Mouse (Mus musculus) ovary, postnatal 36 days (tissue): ENCODE measurements around the gene Cnbd2.
"Not testable (repeated sequence)": the region's sequence is repeated elsewhere in the genome, so short reads cannot be mapped to it uniquely, and the experiment has no call there.

Source experiments
- DNase-seq: peaks from one replicate; pipeline ENCODE4 v3.0.0; 2022; ENCODE audit warnings: low spot score, mixed read lengths

Cnbd2 gene

GRCm38 (mm10) chr2:156392461-156393154, 80.5 kb downstream of the Cnbd2 start:
- DNase-seq, result peak; percentile 72

- no peak for DNase-seq
Measured at GRCm38 (mm10) chr2:156393155-156393828, 81.2 kb downstream of the Cnbd2 start.

- no peak for DNase-seq
Measured at GRCm38 (mm10) chr2:156394282-156394681, 82.2 kb downstream of the Cnbd2 start.

DNA sequence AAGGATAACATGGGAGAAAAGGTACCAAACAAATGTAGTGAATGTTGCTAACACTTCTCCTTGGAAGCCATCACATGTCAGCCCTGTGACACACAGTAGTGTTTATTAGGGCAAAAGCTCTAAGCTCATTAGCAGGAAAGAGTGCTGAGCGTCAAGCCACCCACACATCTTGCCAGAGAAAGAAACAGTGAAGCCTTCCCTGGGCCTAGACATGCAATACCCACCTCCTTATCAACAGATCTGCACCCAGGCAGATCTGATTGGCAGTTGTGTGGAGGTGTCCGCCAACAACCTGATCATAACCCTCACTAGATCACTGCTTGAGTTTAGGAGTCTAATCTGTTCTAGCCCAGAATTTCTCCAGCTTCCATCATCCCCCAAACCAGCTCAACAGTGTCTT, 84.0 kb downstream of the Cnbd2 start:
- DNase-seq, result no peak

DNA sequence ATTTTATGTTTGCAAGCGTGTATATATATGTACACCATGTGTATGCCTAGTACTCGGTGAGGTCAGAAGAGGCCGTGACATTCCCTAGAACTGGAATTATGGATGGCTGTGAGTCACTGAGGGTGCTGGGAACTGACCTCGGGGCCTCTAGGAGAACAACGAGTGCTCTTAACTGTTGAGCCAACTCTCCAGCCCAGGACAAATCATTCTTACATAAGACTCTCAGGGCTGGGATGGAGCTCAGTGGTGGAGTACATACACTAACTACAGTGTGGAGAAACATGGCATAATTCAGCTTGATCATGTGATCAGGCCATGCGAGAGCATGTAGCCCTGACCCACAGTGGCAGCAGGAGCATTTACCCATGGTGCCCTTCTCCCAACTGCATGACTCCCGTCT, 85.9 kb downstream of the Cnbd2 start:
- no peak for DNase-seq

- DNase-seq, result no peak
Measured at GRCm38 (mm10) chr2:156399485-156399884, 87.4 kb downstream of the Cnbd2 start.

DNA sequence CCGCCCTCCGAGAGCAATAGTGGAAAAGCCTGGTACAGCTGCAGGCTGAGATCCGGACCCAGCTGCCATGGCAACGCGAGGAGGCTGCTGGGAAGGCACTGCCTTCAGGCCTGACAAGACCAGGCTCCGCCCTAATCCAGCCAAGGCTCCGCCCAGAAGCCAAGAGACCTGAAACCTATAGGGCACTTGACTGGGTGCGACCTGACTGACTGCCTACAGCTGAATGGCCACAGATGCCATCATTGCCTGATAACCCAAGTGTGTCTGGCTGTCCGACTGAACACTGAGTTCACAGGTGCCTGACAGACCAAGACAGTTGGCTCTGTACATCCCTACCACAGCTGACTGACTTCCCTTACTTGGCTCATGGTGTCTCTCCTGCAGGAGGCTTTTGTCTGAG, 89.2 kb downstream of the Cnbd2 start:
- DNase-seq, result peak; percentile 32

DNA sequence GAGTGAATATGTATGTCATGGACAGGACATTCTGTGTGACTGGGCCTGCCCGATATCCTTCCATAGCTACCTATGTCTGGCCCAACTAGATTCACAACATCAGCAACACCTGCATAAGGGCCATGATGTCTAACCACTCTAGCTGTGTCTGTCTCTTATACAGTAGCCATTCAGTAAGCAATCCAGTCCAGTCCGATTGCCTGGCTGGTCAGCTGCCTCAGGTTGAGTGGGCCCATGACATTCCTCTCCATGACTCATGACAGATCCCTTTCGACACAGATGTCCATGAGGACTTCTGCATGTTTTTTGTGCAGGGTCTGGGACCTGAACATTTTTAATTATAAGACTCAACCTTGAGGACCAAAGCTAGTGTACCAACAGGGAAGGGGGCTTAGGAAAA, 89.9 kb downstream of the Cnbd2 start:
- DNase-seq, result no peak

DNA sequence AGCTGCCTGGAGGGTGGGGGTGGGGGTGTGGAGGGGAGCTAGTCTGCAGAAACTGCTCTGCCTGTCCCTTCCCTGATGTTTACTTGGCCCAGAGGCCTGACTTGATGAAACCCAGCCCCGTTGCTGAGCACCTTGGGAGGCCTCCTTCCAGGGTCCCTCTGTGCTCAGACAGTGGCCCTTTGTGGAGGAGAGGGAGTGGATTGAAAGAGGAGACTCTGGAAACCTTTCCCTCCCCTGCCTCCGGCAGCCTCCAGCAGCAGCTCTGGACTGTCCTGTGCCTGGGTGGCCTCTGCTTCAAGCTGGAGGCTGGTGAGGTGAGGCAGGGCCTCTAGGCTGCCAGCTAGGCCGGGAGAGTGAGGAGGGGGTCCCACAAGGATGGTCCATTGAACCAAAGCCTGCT, 94.9 kb downstream of the Cnbd2 start:
- DNase-seq, result no peak

GRCm38 (mm10) chr2:156408168-156408567, 96.1 kb downstream of the Cnbd2 start:
- DNase-seq, result no peak

- DNase-seq, result not testable (repeated sequence)
Measured at GRCm38 (mm10) chr2:156411348-156411747, 99.2 kb downstream of the Cnbd2 start.

DNA sequence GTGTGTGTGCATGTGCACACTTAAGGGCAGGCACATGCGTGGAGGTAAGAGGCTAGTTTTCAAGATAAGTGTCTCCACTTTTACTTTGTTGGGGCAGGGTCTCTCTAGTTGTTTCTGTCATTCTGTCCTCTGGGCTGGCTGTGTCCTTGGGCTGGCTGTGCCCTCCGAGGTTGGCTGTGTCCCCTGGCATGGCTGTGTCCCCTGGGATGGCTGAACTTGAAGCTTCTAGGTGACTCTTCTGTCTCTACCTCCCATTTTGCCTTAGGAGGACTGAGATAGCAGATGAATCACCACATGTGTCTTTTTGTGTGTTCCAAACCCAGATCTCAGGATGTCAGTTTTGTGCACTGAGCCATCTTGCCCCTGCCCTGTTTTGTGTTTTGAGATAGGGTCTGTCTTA, 102.9 kb downstream of the Cnbd2 start:
- DNase-seq, result no peak

DNA sequence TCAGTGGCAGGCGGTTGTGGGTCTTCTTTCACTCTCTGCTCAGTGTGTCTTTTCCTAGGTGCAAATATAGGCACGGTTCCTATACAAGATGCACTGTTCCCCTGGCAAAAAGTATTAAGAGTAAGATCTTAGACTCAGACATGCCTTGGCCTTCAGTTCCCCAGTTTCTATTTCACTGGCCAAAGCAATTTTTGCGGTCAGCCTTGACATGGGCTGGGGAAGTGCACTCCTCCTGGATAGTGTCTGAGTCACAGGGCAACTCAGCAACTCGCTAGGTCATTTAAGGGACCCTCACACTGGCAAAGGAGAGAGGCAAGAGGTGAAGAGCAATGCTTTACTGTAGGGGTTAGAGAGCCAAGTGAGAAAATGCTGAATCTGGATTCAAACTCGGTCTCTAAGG, 103.6 kb downstream of the Cnbd2 start:
- no peak for DNase-seq

DNA sequence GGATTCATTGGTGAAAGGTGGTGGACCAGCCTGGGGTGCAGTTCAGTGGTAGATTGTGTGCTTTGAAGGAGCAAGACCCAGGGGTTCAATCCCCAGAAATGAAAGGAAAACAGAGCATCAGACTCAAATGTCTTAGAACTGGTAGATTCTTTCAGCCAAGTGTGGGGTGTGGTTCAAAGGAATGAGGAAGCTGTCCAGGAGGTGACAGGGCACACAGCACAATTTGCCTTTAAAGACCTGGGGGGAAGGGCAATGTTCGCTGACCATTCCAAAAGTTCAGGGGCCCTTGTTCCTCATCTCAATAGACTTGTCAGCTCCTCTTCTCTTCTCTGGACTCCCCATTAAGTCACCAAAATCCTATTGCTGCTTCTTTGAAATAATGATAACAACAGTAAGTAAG, 105.1 kb downstream of the Cnbd2 start:
- DNase-seq, result no peak

DNA sequence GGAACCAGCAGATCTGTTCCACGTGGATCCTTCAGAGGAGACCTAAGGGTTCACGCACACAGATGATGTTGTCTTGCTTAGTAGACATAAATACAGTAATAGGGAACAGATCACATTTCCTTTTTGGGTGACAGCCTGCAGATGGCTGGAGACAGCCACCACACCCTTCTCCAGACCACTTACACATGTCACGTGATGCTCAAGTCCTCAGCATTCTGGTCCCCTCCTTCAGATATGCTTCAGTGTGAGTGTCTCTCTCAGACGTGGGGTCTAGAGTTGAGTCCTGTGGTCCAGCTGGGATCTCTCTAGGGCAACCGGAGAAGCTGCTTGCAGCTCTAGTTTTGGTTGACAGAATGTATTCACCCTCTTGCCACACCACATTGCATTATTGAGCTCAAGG, 106.4 kb downstream of the Cnbd2 start:
- no peak for DNase-seq

GRCm38 (mm10) chr2:156420327-156420693, 108.2 kb downstream of the Cnbd2 start:
- DNase-seq, result peak; percentile 27

DNA sequence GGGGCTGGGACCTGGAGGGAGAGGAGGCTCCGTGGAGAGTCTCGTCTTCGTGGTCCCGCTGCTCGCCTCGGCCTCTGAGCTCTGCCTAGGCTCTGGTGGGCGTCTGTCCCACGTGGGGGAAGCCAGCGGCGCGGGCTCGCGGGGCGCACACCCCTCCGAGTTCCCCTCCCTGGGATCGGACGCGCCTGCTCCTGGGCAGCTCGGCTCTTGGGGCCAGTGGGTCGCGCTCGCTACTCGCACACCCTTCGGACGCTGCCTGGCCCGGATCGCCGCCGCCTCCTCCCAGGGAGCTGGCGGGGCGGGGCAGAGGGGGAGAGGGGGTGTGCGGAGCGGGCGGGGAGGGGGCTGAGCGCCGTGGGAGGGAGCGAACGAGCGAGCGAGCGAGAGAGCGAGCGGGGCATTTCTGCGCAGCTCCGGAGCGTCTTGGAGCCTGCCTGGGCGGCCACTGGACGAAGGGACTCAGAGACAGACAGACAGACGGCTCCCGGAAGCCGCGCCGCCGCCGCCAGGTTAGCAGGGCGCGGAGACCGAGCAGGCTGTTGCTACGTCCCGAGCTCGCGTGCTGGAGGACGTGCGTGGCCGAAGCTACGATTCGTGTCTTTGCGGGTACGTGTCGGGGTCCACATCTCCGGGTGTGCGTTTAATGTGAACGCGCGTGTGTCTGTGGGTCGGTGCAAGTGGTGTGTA, 108.7 kb downstream of the Cnbd2 start, which contains the start of gene Epb41l1:
TSS of gene Epb41l1 (plus strand) at position 216 of the 687 bp plus-strand sequence.
- DNase-seq, result peak; percentile 76

GRCm38 (mm10) chr2:156421381-156422110, 109.4 kb downstream of the Cnbd2 start:
- peak; percentile 36 for DNase-seq

- peak; percentile 44 for DNase-seq
Measured at GRCm38 (mm10) chr2:156422631-156423030, 110.5 kb downstream of the Cnbd2 start.

DNA sequence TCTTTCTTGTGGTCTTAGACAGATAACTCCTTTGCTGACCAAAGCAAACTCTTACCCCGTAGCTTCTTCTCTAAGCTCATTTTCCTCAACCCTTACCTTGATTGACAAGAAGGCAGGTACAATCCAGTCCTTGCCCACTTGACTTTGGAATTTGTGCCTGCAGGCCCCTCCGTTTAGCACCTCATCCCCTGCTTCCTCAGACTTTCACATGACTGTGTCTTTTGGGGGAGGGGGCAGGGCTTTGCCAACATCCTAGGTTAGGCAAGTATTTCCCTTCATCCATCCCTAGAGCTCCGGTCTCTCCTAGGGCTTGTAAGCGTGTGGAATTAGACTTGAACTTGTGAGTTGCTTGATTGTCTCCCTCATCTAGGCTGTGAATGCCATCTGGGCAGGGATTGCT, 111.6 kb downstream of the Cnbd2 start:
- DNase-seq, result no peak
